Mouse (Mus musculus) urinary bladder, postnatal 10 days (tissue): ENCODE measurements around the gene Gng12.

ENCODE experiments used
- DNase-seq: peaks from one replicate; pipeline ENCODE4 v3.0.0; 2022; ENCODE audit warnings: low spot score

The Gng12 gene

DNA sequence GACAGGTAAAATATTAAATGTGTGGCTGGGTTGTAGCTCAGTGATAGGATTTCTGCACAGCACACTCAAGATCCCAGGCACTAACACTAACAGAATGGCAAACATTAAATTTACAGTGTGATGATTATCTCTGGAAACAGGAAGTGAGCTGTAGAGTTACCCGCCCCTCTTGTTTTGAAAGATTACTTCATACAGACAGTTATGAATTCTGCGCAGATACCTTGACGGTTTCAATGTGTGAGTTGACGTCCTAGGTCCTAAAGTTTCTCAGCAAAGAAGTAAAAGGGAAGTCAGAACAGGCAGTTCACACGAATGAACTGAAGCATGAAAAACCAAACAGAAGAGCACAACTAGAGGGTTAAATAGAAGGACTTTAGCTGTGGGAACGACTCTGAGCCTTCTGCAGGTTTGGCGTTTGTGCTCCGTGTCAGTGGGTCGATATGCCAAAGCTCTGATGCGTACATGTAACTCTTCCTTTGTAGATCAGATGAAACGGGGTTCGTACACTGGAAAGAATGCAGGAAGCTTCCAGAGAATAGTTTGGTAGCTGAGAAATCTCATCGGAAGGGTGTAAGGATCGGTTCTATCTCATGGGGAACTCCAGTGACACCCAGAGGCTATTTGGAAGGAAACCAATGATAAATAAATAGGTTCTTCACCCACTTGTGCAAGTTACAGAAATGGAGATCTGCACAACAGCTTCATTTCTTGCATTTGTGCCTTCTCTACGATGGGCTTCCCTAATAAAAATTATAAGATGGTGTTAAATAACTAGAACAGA, 160.1 kb downstream of the Gng12 start:
- no peak for DNase-seq

DNA sequence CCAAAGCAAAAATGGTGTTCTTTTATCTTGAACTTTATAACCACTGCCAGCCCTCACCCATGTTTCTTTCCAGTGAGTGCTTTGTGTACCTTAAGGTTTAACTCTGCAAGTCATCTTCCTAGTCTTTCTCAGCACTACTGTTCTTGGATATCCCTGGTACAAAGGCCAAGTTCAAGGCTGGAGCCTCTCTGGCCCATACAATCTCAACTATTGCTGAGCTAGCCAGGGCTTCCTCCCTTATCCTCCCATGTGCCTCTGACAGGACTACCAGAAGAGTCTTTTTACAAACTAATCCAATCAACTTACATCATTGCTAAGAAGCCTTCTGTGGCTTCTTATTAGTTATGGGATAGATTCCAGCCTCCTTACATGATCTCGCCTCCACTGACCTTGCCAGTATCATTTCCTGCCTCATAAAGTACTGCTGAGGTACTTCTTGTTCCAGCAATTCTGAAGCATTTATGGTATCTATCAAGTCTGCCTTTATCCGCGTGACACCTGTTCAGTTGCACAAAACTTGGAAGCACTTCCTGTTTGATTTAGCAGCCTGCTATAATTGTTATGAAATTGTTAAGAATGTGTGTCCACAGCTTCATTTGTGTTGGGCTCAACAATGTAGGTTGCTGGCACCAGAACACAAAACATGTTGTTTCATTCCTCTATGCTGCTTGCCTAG, 160.8 kb downstream of the Gng12 start:
- no peak for DNase-seq

DNA sequence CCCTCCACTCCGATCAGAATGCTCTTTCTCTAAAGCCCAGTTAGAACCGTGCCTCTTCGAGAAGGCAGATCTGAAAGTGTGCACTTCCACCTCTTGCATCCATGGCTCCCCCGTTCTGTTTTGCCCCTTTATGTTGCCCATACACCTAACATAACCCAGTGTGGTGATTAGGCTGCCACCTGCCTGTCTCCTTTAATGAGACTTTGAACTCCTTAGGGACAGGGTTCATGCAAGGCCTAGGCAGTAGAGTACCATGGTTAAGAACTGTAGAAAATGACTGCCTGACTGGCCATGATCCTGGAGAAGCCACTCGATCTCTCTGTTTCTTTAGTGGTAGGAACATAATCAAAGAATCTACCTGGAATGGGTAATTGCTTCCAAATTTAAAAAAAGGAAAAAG, 161.4 kb downstream of the Gng12 start:
- no peak for DNase-seq

DNA sequence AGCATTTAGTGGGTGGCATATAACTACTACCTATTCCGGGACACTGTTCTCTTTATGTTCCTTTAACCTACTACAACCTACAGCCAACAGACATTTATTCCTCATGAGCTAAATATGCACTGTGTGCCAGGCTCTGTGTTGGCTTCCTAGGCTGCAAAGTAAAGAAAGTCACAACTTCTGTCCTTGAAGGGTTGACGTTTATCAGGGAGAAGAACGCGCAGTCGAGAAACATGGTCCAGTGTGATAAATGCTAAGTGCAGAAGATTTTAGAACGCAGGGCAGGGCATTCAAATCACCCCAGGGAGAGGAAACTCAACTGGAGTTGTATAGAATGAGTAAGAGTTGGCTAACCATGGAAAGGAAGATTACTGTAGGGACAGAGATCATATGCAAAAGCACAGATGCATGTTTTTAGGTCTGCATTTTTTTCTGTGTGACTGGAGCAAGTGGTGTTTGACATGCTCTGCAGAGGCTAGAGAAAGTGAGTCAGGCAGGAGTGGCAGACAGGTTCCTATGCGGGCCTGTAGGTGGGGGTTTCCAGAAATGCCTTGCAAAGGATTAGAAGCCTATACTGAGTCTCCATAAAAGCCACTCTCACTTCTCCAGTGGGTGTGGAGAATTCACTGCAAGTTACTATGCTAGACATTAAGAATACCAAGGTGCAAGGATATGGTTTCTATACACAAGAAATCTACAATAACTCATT, 161.9 kb downstream of the Gng12 start:
- no peak for DNase-seq

DNA sequence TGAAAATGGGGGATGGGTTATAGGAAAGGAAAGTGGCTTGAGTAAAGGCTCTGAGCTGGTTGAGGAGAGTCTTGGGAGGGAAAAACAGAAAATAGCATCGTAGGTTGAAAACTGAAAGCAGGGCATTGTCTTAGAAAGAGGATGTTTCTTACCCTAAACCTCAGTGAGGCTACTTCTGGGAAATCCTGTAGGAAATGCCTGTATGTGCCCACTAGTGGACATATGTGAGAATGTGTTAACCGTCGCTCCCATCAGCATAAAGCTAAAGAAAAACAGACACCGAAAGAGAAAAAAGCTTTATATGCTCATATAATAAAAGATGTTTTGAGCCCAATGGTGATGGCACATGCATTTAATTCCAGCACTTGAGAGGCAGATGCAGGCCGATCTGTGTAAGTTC, 163.9 kb downstream of the Gng12 start:
- DNase-seq, result no peak

DNA sequence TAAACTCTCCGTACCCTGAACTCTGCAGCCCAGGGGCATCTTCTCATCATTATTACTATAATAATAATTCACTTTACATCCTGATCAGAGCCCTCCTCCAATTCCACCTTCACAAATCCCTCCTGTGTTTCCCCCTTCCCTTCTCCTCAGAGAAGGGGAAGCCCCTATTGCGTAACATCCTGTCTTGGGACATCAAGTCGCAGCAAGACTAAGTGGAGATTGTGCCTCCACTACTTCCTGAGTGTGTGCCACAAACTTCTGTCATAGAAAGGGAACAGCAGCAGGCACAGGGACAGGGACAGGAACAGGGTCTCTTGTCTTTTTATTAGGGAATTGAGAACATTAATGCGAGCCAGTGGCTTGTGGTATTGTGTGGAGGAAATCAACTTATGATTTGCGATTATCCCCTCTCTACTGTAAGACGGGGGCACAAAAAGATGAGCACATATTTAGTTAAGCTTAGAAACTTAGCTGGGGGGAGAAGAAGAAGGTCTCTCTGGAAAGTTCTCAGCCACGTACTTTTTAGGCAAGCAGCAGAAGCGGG, 173.1 kb downstream of the Gng12 start:
- no peak for DNase-seq

DNA sequence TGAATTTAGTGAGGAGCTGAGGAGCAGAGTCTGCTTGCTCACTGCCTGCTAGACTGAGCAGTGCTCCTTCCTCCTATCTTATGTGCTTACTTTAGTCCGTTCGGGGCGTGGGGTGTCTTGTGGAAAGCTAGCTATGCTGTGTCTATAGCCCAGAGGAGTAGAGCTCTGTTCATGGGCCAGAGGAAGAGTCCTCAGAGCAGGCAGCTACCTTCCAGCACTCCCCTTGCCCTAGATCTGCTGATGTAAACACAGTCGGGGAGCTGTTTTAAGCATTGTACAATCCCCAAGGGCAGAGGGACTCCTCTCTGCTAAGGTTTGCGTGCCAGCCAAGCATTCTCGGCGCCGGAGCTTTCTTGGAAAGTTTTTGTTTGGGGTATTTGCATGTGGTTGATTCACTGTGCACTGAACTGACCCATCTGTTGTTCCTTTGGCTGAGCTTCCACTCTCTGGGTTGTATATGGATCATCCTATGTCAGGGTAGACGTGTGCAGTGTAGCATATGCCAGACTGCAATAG, 173.7 kb downstream of the Gng12 start:
- no peak for DNase-seq
